Mouse (Mus musculus) midbrain, embryonic 16.5 days (tissue): Measurements from ENCODE around the gene Retreg3. TPM values are rescaled to one million over a fixed set of nuclear protein-coding genes. Genes with fewer than 3 reads are reported as not detected.
"Not testable (repeated sequence)": the region's sequence is repeated elsewhere in the genome, so short reads cannot be mapped to it uniquely, and the experiment has no call there.

Source experiments
- ATAC-seq: fragments of 200-750 bp; cut with Nextera tagmentation; 2 replicates; pipeline ENCODE4 v1.8.0; 2017; ENCODE audit warnings: moderate TSS enrichment
- H3K27ac ChIP-seq: fragments of 300-500 bp; sonication (generic); 2 replicates; pipeline ENCODE4 v1.5.1; 2014; ENCODE audit warnings: mild to moderate bottlenecking, low read length, mixed read lengths
- H3K27me3 ChIP-seq: fragments of 300-500 bp; sonication (generic); 2 replicates; pipeline ENCODE4 v1.6.1; 2014; ENCODE audit warnings: low read depth, low read length, mixed read lengths; ENCODE audit not compliant: control insufficient read depth, insufficient read depth
- H3K36me3 ChIP-seq: fragments of 300-500 bp; sonication (generic); 2 replicates; pipeline ENCODE4 v1.6.1; 2014; ENCODE audit warnings: mild to moderate bottlenecking, low read length, moderate library complexity, mixed read lengths; ENCODE audit not compliant: control insufficient read depth, insufficient read depth
- H3K4me1 ChIP-seq: fragments of 300-500 bp; sonication (generic); 2 replicates; pipeline ENCODE4 v1.6.1; 2014; ENCODE audit warnings: mild to moderate bottlenecking, low read length, mixed read lengths; ENCODE audit not compliant: control insufficient read depth, insufficient read depth
- H3K4me2 ChIP-seq: fragments of 300-500 bp; sonication (generic); 2 replicates; pipeline ENCODE4 v1.6.1; 2014; ENCODE audit warnings: mild to moderate bottlenecking, low read length, mixed read lengths
- H3K4me3 ChIP-seq: fragments of 300-500 bp; sonication (generic); 2 replicates; pipeline ENCODE4 v1.5.1; 2014; ENCODE audit warnings: low read depth, mild to moderate bottlenecking, low read length, moderate library complexity, mixed read lengths
- H3K9ac ChIP-seq: fragments of 300-500 bp; sonication (generic); 2 replicates; pipeline ENCODE4 v1.6.1; 2014; ENCODE audit warnings: low read depth, low read length, mixed read lengths
- H3K9me3 ChIP-seq: fragments of 300-500 bp; sonication (generic); replicated peaks from 2 replicates; pipeline ENCODE4 v1.6.1; 2014; ENCODE audit warnings: mild to moderate bottlenecking, low read length, mixed read lengths; ENCODE audit not compliant: control insufficient read depth, poor library complexity, severe bottlenecking
- WGBS: fragments of 180-500 bp; shearing (Covaris S2); extraction: QIAGEN DNeasy Blood & Tissue Kit; methylation state at CpG from one replicate; pipeline ENCODE4 v1.1.7; 2014; 5-methylcytosine and 5-hydroxymethylcytosine counted together
- polyA plus RNA-seq: library from polyadenylated mRNA; unstranded; fragments of >200 nt; fragmentation: Nextera tagmentation; extraction: Ambion mirVana; gene quantifications from 2 replicates; pipeline ENCODE4 v1.2.1, GENCODE M21; 2015

Retreg3 gene
- polyA plus RNA-seq, 1 experiment from 2014 or later: 25.4 TPM

DNA sequence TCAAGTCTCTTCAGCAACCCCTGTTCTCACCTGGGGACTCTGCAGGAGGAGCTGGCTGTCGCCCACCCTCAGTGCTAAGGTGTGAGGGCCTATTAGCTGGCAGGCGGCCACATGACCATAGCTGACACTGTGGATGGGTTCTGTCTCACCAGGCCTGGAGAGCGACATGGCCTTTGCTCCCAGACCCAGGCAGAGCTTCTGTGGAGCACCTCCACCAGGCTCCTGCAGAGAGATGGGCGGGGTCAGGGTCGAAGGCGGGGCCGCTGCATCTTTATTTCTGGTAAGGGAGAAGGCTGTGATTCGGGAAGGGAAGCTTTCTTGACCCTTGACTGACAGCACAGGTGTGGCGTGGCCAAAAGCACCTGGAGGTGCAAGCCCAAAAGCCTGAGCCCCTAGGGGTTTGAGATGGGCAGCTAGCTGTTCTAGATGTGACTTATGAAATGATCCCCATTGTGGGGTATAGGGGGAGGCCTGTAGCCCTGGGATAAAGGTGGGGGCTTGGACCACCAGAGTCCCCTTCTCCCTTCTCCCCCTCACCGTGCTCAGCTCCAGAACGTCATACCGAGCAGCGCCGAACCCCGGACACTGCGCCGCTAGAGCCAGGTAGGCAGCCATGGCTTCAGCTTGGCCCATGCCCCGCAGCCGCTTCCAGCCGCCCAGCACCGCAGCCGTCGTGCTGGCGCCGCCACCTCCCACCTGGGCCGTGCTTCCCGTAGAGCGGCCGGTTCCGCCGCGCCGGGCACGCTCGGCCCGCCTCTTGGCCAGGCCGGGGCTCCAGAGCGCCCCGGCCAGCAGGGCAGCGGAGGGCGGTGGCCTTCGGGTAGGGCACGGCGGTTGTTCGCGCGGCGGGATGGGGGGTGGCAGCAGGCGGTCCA, 44.0 kb upstream of the Retreg3 start:
- H3K27me3 ChIP-seq: peaks cover 62% of the 10 kb centered on the region
- H3K4me3 ChIP-seq: peak overlapping the region; percentile 22
- WGBS: 18% methylated on average over 47 of the region's 49 CpGs
- no peak overlapping the region for H3K27ac ChIP-seq
- H3K4me1 ChIP-seq: peaks cover under 1% of the 10 kb centered on the region; the same call in 1 of the 2 replicates
- H3K9ac ChIP-seq: no peak overlapping the region
- no peaks in the 10 kb centered on the region for H3K9me3 ChIP-seq
- peaks cover 16% of the 10 kb centered on the region for H3K36me3 ChIP-seq
- peak overlapping the region; percentile 33 for H3K4me2 ChIP-seq
- no peak for ATAC-seq

DNA sequence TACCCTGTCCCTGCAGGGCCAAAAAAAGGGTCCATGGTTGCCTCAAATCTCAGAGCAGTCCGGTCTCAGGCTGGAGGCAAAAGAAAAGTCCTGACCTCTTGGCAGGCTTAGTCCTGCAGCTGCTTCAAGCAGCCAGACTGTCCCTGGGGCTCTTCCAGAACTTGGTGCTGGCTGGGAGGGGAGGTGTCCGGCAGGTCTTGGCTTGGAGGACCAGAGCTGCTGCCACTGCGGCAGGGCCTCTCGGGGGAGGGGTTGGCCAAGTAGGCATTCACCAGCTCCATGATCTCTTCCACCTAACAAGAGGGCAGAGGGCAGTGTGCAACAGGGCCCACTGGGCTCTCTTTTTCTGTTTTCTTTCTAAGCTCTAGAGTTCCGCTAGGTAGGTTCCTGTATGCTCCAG, 43.1 kb upstream of the Retreg3 start:
- no peak overlapping the region for H3K27ac ChIP-seq
- no peak overlapping the region for H3K4me3 ChIP-seq
- no peak overlapping the region for H3K9ac ChIP-seq
- ATAC-seq: no peak
- 53% methylated on average over 5 of the region's 5 CpGs for whole genome bisulfite sequencing
- H3K36me3 ChIP-seq: peaks cover 16% of the 10 kb centered on the region
- H3K9me3 ChIP-seq: no peaks in the 10 kb centered on the region
- H3K4me1 ChIP-seq: no peaks in the 10 kb centered on the region; the same call in 1 of the 2 replicates
- peaks cover 55% of the 10 kb centered on the region for H3K27me3 ChIP-seq
- no peak overlapping the region for H3K4me2 ChIP-seq

- ATAC-seq: no peak
- no peaks in the 10 kb centered on the region for H3K9me3 ChIP-seq
- H3K4me3 ChIP-seq: no peak overlapping the region
- no peak overlapping the region for H3K9ac ChIP-seq
- H3K27ac ChIP-seq: no peak overlapping the region
- peaks cover 50% of the 10 kb centered on the region for H3K27me3 ChIP-seq
- no peak overlapping the region for H3K4me2 ChIP-seq
- 58% methylated on average over 5 of the region's 5 CpGs for WGBS
- no peaks in the 10 kb centered on the region; the same call in 1 of the 2 replicates for H3K4me1 ChIP-seq
- peaks cover 12% of the 10 kb centered on the region for H3K36me3 ChIP-seq
These were observed 42.6 kb upstream of the Retreg3 start for GRCm38 (mm10) chr11:101162301-101162700.

- no peak for ATAC-seq
- H3K27me3 ChIP-seq: peaks cover 43% of the 10 kb centered on the region
- H3K27ac ChIP-seq: no peak overlapping the region
- H3K4me2 ChIP-seq: no peak overlapping the region
- no peak overlapping the region for H3K4me3 ChIP-seq
- H3K4me1 ChIP-seq: peaks cover 2% of the 10 kb centered on the region; the same call in 1 of the 2 replicates
- H3K9me3 ChIP-seq: no peaks in the 10 kb centered on the region
- peaks cover 12% of the 10 kb centered on the region for H3K36me3 ChIP-seq
- WGBS: 87% methylated on average over 15 of the region's 15 CpGs
- H3K9ac ChIP-seq: no peak overlapping the region
These were observed 41.9 kb upstream of the Retreg3 start for GRCm38 (mm10) chr11:101161551-101161950.

- H3K4me3 ChIP-seq, H3K27ac ChIP-seq, H3K9ac ChIP-seq, H3K4me2 ChIP-seq, ATAC-seq, H3K4me1 ChIP-seq, H3K9me3 ChIP-seq: not testable (repeated sequence)
- peaks cover 12% of the 10 kb centered on the region for H3K36me3 ChIP-seq
- WGBS: 75% methylated on average over 8 of the region's 8 CpGs
- peaks cover 38% of the 10 kb centered on the region for H3K27me3 ChIP-seq
These were observed 41.4 kb upstream of the Retreg3 start for GRCm38 (mm10) chr11:101160981-101161505.

- peaks cover 29% of the 10 kb centered on the region for H3K27me3 ChIP-seq
- 79% methylated on average over 8 of the region's 10 CpGs for WGBS
- not testable (repeated sequence) for ATAC-seq
These were observed 40.5 kb upstream of the Retreg3 start for GRCm38 (mm10) chr11:101160151-101160550.

GRCm38 (mm10) chr11:101155728-101156371, 36.2 kb upstream of the Retreg3 start, which contains the start of gene Tubg2:
TSS of gene Tubg2 (plus strand) at chr11:101155907.
- H3K9me3 ChIP-seq: no peaks in the 10 kb centered on the region
- H3K27me3 ChIP-seq: no peaks in the 10 kb centered on the region; the same call in 1 of the 2 replicates
- H3K4me3 ChIP-seq: peak within 1 kb of the TSS; percentile 54
- peak within 1 kb of the TSS; percentile 86 for H3K9ac ChIP-seq
- peaks cover 3% of the 10 kb centered on the region for H3K36me3 ChIP-seq
- H3K4me1 ChIP-seq: peaks cover 15% of the 10 kb centered on the region
- H3K27ac ChIP-seq: peak within 1 kb of the TSS; percentile 95
- 1% methylated on average over 36 of the region's 36 CpGs for WGBS
- peak within 1 kb of the TSS; percentile 81 for H3K4me2 ChIP-seq
- ATAC-seq: peak; percentile 95

More at GRCm38 (mm10) chr11:101160151-101160550, 40.5 kb upstream of the Retreg3 start:
- H3K4me3 ChIP-seq, H3K4me2 ChIP-seq, H3K9me3 ChIP-seq, H3K27ac ChIP-seq, H3K9ac ChIP-seq: not testable (repeated sequence)
- Histone ChIP-seq H3K4me1 (peaks cover 13% of the 10 kb centered on the region), H3K36me3 (peaks cover 12% of the 10 kb centered on the region)

DNA sequence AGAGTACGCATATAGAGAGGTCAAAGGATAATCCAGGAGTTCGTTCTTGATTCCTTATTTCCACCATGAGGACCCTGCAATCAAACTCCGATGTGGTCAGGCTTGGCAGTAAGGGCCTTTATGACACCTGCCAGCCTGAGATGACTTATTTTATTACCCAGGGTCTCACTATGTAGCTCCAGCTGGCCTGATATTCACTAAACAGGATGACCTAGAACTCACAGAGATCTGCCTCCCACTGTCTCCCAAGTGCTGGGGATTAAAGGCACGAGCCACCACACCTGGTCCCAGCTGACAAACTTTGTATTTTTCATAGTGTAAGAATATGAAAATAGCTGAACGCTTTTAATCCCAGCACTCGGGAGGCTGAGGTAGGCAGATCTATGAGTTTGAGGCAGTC, 35.5 kb upstream of the Retreg3 start:
- WGBS: 70% methylated on average over 6 of the region's 6 CpGs
- Histone ChIP-seq H3K27me3 (no peaks in the 10 kb centered on the region; the same call in 1 of the 2 replicates), H3K4me3 (peak overlapping the region; percentile 54; the same call in 1 of the 2 replicates), H3K27ac (peak overlapping the region; percentile 95), H3K4me1 (peaks cover 15% of the 10 kb centered on the region), H3K9me3 (no peaks in the 10 kb centered on the region), H3K9ac (peak overlapping the region; percentile 86; the same call in 1 of the 2 replicates), H3K4me2 (peak overlapping the region; percentile 81), H3K36me3 (peaks cover 3% of the 10 kb centered on the region)
- ATAC-seq: 0 out of 2 replicates have a peak, but pooled peaks have one; percentile 11
